In genomic region chr14:55643060-55643907, GRCm38 (mm10) we compare ENCODE assay signal across 8 mouse cellular contexts. TPM values are rescaled to one million over a fixed set of nuclear protein-coding genes. Genes with fewer than 3 reads are reported as not detected.
DNase-seq lines count a peak whose midpoint lies in the region; ATAC-seq and TF ChIP-seq lines count a peak whose summit lies in the region.

Gene Tm9sf1, minus strand, starts transcription at chr14:55643806.

- peak within 1 kb of the TSS; percentile 88 for H3K4me2 ChIP-seq in heart, embryonic 12.5 days
- H3K4me2 ChIP-seq in liver, embryonic 12.5 days: peak within 1 kb of the TSS; percentile 94
- H3K4me2 ChIP-seq in stomach, embryonic 15.5 days: peak within 1 kb of the TSS; percentile 74

- peak; percentile 95 for DNase-seq in brain, embryonic 14.5 days (ENCODE audit: low read depth)
- peak; percentile 90 for DNase-seq in kidney, postnatal 10 days
- peak; percentile 80 to 82 for DNase-seq in natural killer cell, adult 2 months (ENCODE audit: low spot score in 2 of 2)

- peaks cover 65% of the 10 kb centered on the region for H3K4me1 ChIP-seq in erythroblast, embryonic 14.5 days (ENCODE audit: control insufficient read depth)
- H3K4me1 ChIP-seq in heart, embryonic 12.5 days (replicated peaks): peaks cover 31% of the 10 kb centered on the region
- peaks cover 42% of the 10 kb centered on the region for H3K4me1 ChIP-seq in liver, embryonic 12.5 days
- H3K4me1 ChIP-seq in stomach, embryonic 15.5 days: peaks cover 20% of the 10 kb centered on the region

- peaks cover 80% of the 10 kb centered on the region for H3K79me2 ChIP-seq in C2C12 (ENCODE audit: control insufficient read depth, insufficient read depth)

- ATAC-seq in heart, embryonic 12.5 days (ENCODE audit: insufficient number of reproducible peaks, low FRiP score): peak; percentile 87
- ATAC-seq in liver, embryonic 12.5 days: peak; percentile 87
- peak; percentile 82 for ATAC-seq in stomach, embryonic 15.5 days (ENCODE audit: insufficient read depth, low FRiP score, low read depth)

- WGBS in heart, embryonic 12.5 days: under 1% methylated on average over 89 of the region's 89 CpGs
- under 1% methylated on average over 89 of the region's 89 CpGs for WGBS in liver, embryonic 12.5 days (ENCODE audit: insufficient replicate concordance)
- WGBS in stomach, embryonic 15.5 days: under 1% methylated on average over 89 of the region's 89 CpGs

- peak within 1 kb of the TSS; percentile 90 for H3K27ac ChIP-seq in heart, embryonic 12.5 days (ENCODE audit: poor library complexity, severe bottlenecking)
- peak within 1 kb of the TSS; percentile 91 for H3K27ac ChIP-seq in liver, embryonic 12.5 days
- peak within 1 kb of the TSS; percentile 96 for H3K27ac ChIP-seq in stomach, embryonic 15.5 days

- H3K79me3 ChIP-seq in C2C12 (ENCODE audit: low read depth): peaks cover 44% of the 10 kb centered on the region

- peaks cover 35% of the 10 kb centered on the region for H3K36me3 ChIP-seq in C2C12 (ENCODE audit: control insufficient read depth, insufficient read depth)
- H3K36me3 ChIP-seq in erythroblast, embryonic 14.5 days (ENCODE audit: control insufficient read depth): peaks cover 65% of the 10 kb centered on the region
- peaks cover 48% of the 10 kb centered on the region for H3K36me3 ChIP-seq in heart, embryonic 12.5 days
- H3K36me3 ChIP-seq in liver, embryonic 12.5 days: peaks cover 53% of the 10 kb centered on the region
- peaks cover 24% of the 10 kb centered on the region; the same call in 1 of the 2 replicates for H3K36me3 ChIP-seq in stomach, embryonic 15.5 days

- H3K4me3 ChIP-seq in C2C12 (ENCODE audit: insufficient read depth, poor library complexity, severe bottlenecking): peak within 1 kb of the TSS; percentile 83
- H3K4me3 ChIP-seq in erythroblast, embryonic 14.5 days (replicated peaks): peak within 1 kb of the TSS; percentile 74
- peak within 1 kb of the TSS; percentile 73 for H3K4me3 ChIP-seq in heart, embryonic 12.5 days
- peak within 1 kb of the TSS; percentile 94 for H3K4me3 ChIP-seq in liver, embryonic 12.5 days
- H3K4me3 ChIP-seq in stomach, embryonic 15.5 days (replicated peaks): peak within 1 kb of the TSS; percentile 96

- H3ac ChIP-seq in C2C12 (ENCODE audit: control insufficient read depth, insufficient read length, low read depth): peak within 1 kb of the TSS; percentile 88

- H3K27me3 ChIP-seq in C2C12 (ENCODE audit: control insufficient read depth, insufficient read depth, insufficient read length): no peaks in the 10 kb centered on the region
- no peaks in the 10 kb centered on the region for H3K27me3 ChIP-seq in erythroblast, embryonic 14.5 days (ENCODE audit: control insufficient read depth)
- H3K27me3 ChIP-seq in heart, embryonic 12.5 days (replicated peaks): no peaks in the 10 kb centered on the region
- no peaks in the 10 kb centered on the region for H3K27me3 ChIP-seq in liver, embryonic 12.5 days (replicated peaks)
- H3K27me3 ChIP-seq in stomach, embryonic 15.5 days (replicated peaks): no peaks in the 10 kb centered on the region

- H3K9ac ChIP-seq in heart, embryonic 12.5 days: peak within 1 kb of the TSS; percentile 82
- peak within 1 kb of the TSS; percentile 89 for H3K9ac ChIP-seq in liver, embryonic 12.5 days
- peak within 1 kb of the TSS; percentile 99 for H3K9ac ChIP-seq in stomach, embryonic 15.5 days

- no peaks in the 10 kb centered on the region for H3K9me3 ChIP-seq in erythroblast, embryonic 14.5 days (ENCODE audit: control insufficient read depth, low read length)
- no peaks in the 10 kb centered on the region for H3K9me3 ChIP-seq in heart, embryonic 12.5 days (replicated peaks)
- no peaks in the 10 kb centered on the region for H3K9me3 ChIP-seq in liver, embryonic 12.5 days (replicated peaks)
- H3K9me3 ChIP-seq in stomach, embryonic 15.5 days: no peaks in the 10 kb centered on the region

- peak; percentile 52; the same call in 1 of the 2 replicates for TF ChIP-seq POLR2A in brain, embryonic 14.5 days (IDR thresholded peaks at IDR 0.05; ENCODE audit: borderline replicate concordance, extremely low read depth, insufficient read depth, insufficient read length, poor library complexity, severe bottlenecking)

- no peak for TF ChIP-seq CTCF in C2C12 (IDR thresholded peaks at IDR 0.05; ENCODE audit: control insufficient read depth, insufficient read depth, insufficient read length)
- TF ChIP-seq CTCF in brain, embryonic 14.5 days (IDR thresholded peaks at IDR 0.05; ENCODE audit: borderline replicate concordance, extremely low read depth, insufficient read depth, insufficient read length): no peak

TF ChIP-seq in C2C12, 6 proteins besides CTCF, POLR2A, EP300 and RAD21:
- TF ChIP-seq MYOG (IDR thresholded peaks at IDR 0.05; ENCODE audit: control insufficient read depth, extremely low read depth, insufficient read length) (no peak), MAX (IDR thresholded peaks at IDR 0.05) (peak; percentile 96), FOSL1 (IDR thresholded peaks at IDR 0.05; ENCODE audit: insufficient read depth, low read length, poor library complexity, severe bottlenecking) (no peak)
TF ChIP-seq in C2C12: peak in this region for 1.

RNA-seq across cellular contexts. Expression of gene Tm9sf1, which starts in this region (rescaled TPM):
- polyA plus RNA-seq in C2C12 (2012; fragmentation: generic; extraction: Trizol): 72.9 TPM
- polyA plus RNA-seq in brain, embryonic 14.5 days (2012; rRNA removed): 44.9 and 45.8 TPM in 2 replicates
- polyA plus RNA-seq in erythroblast, embryonic 14.5 days (2012): 1.1 and 1.7 TPM in 2 replicates
- 86.2 and 92.6 TPM in 2 replicates for polyA plus RNA-seq in heart, embryonic 12.5 days (2016; fragmentation: Nextera tagmentation; extraction: Ambion mirVana)
- 64.9 and 69.7 TPM in 2 replicates for polyA plus RNA-seq in liver, embryonic 12.5 days (2016; fragmentation: Nextera tagmentation; extraction: Ambion mirVana)
- 123 and 124 TPM in 2 replicates for polyA plus RNA-seq in stomach, embryonic 15.5 days (2015; fragmentation: Nextera tagmentation; extraction: Ambion mirVana)

Comparison
In these comparisons a context has a peak if more than half of its experiments do, and no peak if none do; other contexts are left out.
1. Peak in every context shown above with its lines: DNase-seq, ATAC-seq, H3K4me3 ChIP-seq and H3K27ac ChIP-seq.
2. RNA of gene Tm9sf1 (polyA plus RNA-seq): 123 to 124 TPM in stomach, embryonic 15.5 days, 86.2 to 92.6 TPM in heart, embryonic 12.5 days, 72.9 TPM in C2C12 (single experiment), 64.9 to 69.7 TPM in liver, embryonic 12.5 days and 44.9 to 45.8 TPM in brain, embryonic 14.5 days; 1.1 to 1.7 TPM in erythroblast, embryonic 14.5 days; every median in the first group is over 10 times any median in the second.